Mouse (Mus musculus): ENCODE data around the gene Zfp322a. TPM values are rescaled to one million over a fixed set of nuclear protein-coding genes. Genes with fewer than 3 reads are reported as not detected.

Gene Zfp322a
- polyA plus RNA-seq (2012; rRNA removed) = 14.6 and 16.0 TPM in 2 replicates

DNA sequence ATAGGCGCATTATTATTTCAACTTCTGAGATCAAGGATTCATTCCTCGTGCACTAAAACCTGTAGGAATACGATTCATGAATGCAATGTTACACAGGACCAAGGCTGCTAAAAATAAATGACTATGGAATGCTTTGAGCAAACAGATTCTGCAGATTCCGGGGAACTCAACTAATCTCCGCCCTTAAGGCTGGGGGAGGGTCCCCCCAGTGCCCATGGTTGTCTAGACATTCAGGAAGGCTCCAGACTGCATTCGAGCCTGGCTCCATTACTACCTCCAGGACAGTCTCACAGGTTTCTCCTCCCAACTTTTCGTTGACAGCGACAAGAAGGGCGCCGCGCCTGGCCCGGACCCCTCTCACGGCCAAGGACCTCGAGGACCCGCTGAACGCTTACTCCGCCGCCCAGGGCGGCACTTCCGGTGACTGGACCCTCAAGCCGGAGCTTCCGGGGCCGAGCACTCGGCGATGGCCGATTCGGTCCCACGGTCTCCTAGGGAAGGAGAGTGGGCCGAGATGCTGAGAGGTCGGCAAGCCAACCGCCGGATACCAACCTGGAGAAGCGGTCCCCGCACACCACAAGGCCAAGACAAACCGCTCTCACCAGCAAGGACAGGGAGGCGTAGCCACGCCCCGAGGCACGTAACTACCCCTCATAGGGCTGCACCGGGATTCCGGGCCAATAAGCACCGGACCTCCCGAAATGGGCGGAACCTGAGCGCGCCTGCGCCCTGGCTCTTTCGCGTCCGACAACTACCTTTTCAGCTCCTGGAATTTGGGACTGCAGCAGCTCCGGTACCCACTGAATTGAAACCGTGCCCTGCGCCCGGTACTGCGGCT lies at the start of gene Zfp322a:
TSS of gene Zfp322a (minus strand) at position 626 of the 838 bp plus-strand sequence.
- WGBS = under 1% methylated on average over 55 of the region's 55 CpGs
- H3K4me3 ChIP-seq (replicated peaks; ENCODE audit: insufficient read depth, low read depth, low read length) = peak within 1 kb of the TSS; percentile 58
- TF ChIP-seq POLR2A (IDR thresholded peaks at IDR 0.05; ENCODE audit: borderline replicate concordance, insufficient read depth, low read length) = peak; percentile 93
- no peak for TF ChIP-seq CTCF (IDR thresholded peaks at IDR 0.05; ENCODE audit: borderline replicate concordance, insufficient read depth, low read depth, low read length)
- peak; percentile 98 to 99 for DNase-seq
- no peaks in the 10 kb centered on the region; the same call in 1 of the 2 replicates for H3K4me1 ChIP-seq (ENCODE audit: control insufficient read depth, insufficient read depth, low read length)
- H3K27ac ChIP-seq (ENCODE audit: insufficient read depth, low read length) = peak within 1 kb of the TSS; percentile 40
- no peaks in the 10 kb centered on the region for H3K27me3 ChIP-seq (ENCODE audit: control insufficient read depth, insufficient read depth, low read length)

- Histone ChIP-seq H3K27ac (ENCODE audit: insufficient read depth, low read length) (no peak overlapping the region), H3K4me1 (ENCODE audit: control insufficient read depth, insufficient read depth, low read length) (no peaks in the 10 kb centered on the region), H3K27me3 (ENCODE audit: control insufficient read depth, insufficient read depth, low read length) (no peaks in the 10 kb centered on the region; the same call in 1 of the 2 replicates), H3K4me3 (replicated peaks; ENCODE audit: insufficient read depth, low read depth, low read length) (peak overlapping the region; percentile 84)
- no peak for TF ChIP-seq POLR2A (IDR thresholded peaks at IDR 0.05; ENCODE audit: borderline replicate concordance, insufficient read depth, low read length)
- TF ChIP-seq CTCF (IDR thresholded peaks at IDR 0.05; ENCODE audit: borderline replicate concordance, insufficient read depth, low read depth, low read length) = no peak
- DNase-seq = peak; percentile 58 to 67
- 9% methylated on average over 28 of the region's 28 CpGs for WGBS
Observed at GRCm38 (mm10) chr13:23412630-23413521, 43.9 kb upstream of the Zfp322a start.

- Histone ChIP-seq H3K4me1 (ENCODE audit: control insufficient read depth, insufficient read depth, low read length) (no peaks in the 10 kb centered on the region), H3K27ac (ENCODE audit: insufficient read depth, low read length) (no peak overlapping the region), H3K27me3 (ENCODE audit: control insufficient read depth, insufficient read depth, low read length) (no peaks in the 10 kb centered on the region; the same call in 1 of the 2 replicates), H3K4me3 (replicated peaks; ENCODE audit: insufficient read depth, low read depth, low read length) (peak overlapping the region; percentile 84)
- 1% methylated on average over 20 of the region's 20 CpGs for WGBS
- TF ChIP-seq CTCF (IDR thresholded peaks at IDR 0.05; ENCODE audit: borderline replicate concordance, insufficient read depth, low read depth, low read length) = no peak
- no peak for TF ChIP-seq POLR2A (IDR thresholded peaks at IDR 0.05; ENCODE audit: borderline replicate concordance, insufficient read depth, low read length)
- peak; percentile 51 for DNase-seq
Observed at GRCm38 (mm10) chr13:23412211-23412629, 43.2 kb upstream of the Zfp322a start.

DNA sequence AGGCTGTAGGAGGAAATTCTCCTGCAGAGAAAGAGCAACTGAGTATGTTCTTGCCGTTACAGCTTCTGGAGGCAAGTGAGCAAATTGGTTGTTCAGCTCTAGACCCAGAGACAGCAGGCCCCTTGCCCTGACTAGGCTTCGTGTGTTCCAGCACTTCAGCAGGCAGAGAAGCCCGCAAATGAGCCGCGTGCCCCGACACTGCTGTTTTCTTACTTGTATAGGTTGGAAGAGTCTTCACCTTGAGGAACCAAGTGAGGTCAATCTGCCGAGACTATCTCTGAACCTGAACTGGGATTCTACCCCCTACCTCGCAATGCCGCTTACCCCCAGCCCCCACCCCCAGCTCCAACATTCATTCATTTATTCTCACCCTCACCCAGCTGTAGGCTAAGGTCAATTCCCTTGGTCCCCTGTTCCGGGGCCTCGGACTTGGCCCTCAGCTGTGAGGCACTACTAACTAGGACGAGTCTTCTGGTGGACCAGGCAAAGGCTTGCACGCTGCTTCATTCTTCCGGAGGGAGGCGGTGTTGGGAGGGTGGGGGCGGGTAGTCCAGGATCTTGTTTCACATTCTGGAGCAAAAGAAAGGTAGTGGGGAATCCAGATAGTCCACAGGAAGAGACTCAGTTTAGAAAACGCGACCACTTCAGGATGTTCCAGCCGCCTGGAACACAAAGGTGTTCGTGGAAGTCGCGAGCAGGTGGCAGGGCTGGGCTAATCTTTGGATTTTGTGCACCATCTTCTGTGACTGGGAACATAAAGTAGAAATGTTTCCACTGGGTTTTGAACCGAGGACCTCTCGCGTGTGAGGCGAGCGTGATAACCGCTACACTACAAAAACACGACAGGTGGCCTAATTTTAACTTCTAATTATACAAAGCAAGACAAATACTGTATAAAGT lies 42.6 kb upstream of the Zfp322a start:
- Histone ChIP-seq H3K27ac (ENCODE audit: insufficient read depth, low read length) (no peak overlapping the region), H3K27me3 (ENCODE audit: control insufficient read depth, insufficient read depth, low read length) (no peaks in the 10 kb centered on the region; the same call in 1 of the 2 replicates), H3K4me1 (ENCODE audit: control insufficient read depth, insufficient read depth, low read length) (no peaks in the 10 kb centered on the region), H3K4me3 (replicated peaks; ENCODE audit: insufficient read depth, low read depth, low read length) (peak overlapping the region; percentile 84)
- TF ChIP-seq CTCF (IDR thresholded peaks at IDR 0.05; ENCODE audit: borderline replicate concordance, insufficient read depth, low read depth, low read length) (no peak), POLR2A (IDR thresholded peaks at IDR 0.05; ENCODE audit: borderline replicate concordance, insufficient read depth, low read length) (no peak)
- DNase-seq = peak; percentile 58 to 63
- WGBS = 12% methylated on average over 29 of the region's 29 CpGs

DNA sequence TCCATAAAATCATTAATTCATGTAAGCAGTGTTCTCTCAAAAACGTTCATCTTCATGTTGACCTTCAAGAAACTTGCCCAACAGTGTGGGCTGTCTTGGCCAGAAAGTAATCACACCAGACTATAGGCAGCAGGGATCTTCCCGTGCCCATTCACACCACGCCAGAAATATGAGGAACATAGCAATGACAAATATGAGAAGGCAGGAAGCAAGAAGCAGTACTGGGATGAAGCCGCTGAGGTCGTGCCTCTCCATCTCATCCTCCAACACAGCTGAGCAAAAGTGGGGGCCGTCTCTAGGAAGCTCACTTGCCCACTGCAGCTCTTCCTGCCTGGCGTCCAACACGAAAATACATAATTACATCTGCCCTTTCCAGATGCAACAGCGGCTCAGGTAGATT lies 41.6 kb upstream of the Zfp322a start:
- 72% methylated on average over 9 of the region's 9 CpGs for WGBS
- TF ChIP-seq CTCF (IDR thresholded peaks at IDR 0.05; ENCODE audit: borderline replicate concordance, insufficient read depth, low read depth, low read length) (no peak), POLR2A (IDR thresholded peaks at IDR 0.05; ENCODE audit: borderline replicate concordance, insufficient read depth, low read length) (no peak)

GRCm38 (mm10) chr13:23402626-23403025 lies 33.6 kb upstream of the Zfp322a start:
- no peak for TF ChIP-seq POLR2A (IDR thresholded peaks at IDR 0.05; ENCODE audit: borderline replicate concordance, insufficient read depth, low read length)
- no peak for TF ChIP-seq CTCF (IDR thresholded peaks at IDR 0.05; ENCODE audit: borderline replicate concordance, insufficient read depth, low read depth, low read length)
- no peaks in the 10 kb centered on the region; the same call in 1 of the 2 replicates for H3K27me3 ChIP-seq (ENCODE audit: control insufficient read depth, insufficient read depth, low read length)
- no peak overlapping the region for H3K4me3 ChIP-seq (replicated peaks; ENCODE audit: insufficient read depth, low read depth, low read length)
- no peak for DNase-seq
- no peaks in the 10 kb centered on the region for H3K4me1 ChIP-seq (ENCODE audit: control insufficient read depth, insufficient read depth, low read length)
- WGBS = 58% methylated on average over 2 of the region's 2 CpGs
- H3K27ac ChIP-seq (ENCODE audit: insufficient read depth, low read length) = no peak overlapping the region

More for the DNA sequence above, 41.6 kb upstream of the Zfp322a start:
- Histone ChIP-seq H3K27me3 (ENCODE audit: control insufficient read depth, insufficient read depth, low read length) (no peaks in the 10 kb centered on the region; the same call in 1 of the 2 replicates), H3K4me1 (ENCODE audit: control insufficient read depth, insufficient read depth, low read length) (no peaks in the 10 kb centered on the region), H3K4me3 (replicated peaks; ENCODE audit: insufficient read depth, low read depth, low read length) (no peak overlapping the region), H3K27ac (ENCODE audit: insufficient read depth, low read length) (no peak overlapping the region)
- no peak for DNase-seq
